Mouse (Mus musculus) liver, embryonic 13.5 days (tissue): Measurements from ENCODE around the gene Bicd2. TPM values are rescaled to one million over a fixed set of nuclear protein-coding genes. Genes with fewer than 3 reads are reported as not detected.
"Not testable (repeated sequence)": the region's sequence is repeated elsewhere in the genome, so short reads cannot be mapped to it uniquely, and the experiment has no call there.

Experiments
- ATAC-seq: fragments of 200-750 bp; cut with Nextera tagmentation; 2 replicates; pipeline ENCODE4 v1.8.0; 2017; ENCODE audit warnings: low read depth, mild to moderate bottlenecking, moderate number of reproducible peaks, moderate library complexity
- DNase-seq: peaks from one replicate; pipeline ENCODE4 v3.0.0; 2022
- H3K27ac ChIP-seq: fragments of 300-500 bp; sonication (generic); 2 replicates; pipeline ENCODE4 v1.5.1; 2015; ENCODE audit warnings: moderate library complexity, mild to moderate bottlenecking, inconsistent platforms
- H3K27me3 ChIP-seq: fragments of 300-500 bp; sonication (generic); 2 replicates; pipeline ENCODE4 v1.6.1; 2015; ENCODE audit warnings: mild to moderate bottlenecking, inconsistent platforms
- H3K36me3 ChIP-seq: fragments of 300-500 bp; sonication (generic); 2 replicates; pipeline ENCODE4 v1.6.1; 2015; ENCODE audit warnings: mild to moderate bottlenecking, inconsistent platforms
- H3K4me1 ChIP-seq: fragments of 300-500 bp; sonication (generic); replicated peaks from 2 replicates; pipeline ENCODE4 v1.6.1; 2015; ENCODE audit warnings: inconsistent platforms
- H3K4me2 ChIP-seq: fragments of 300-500 bp; sonication (generic); 2 replicates; pipeline ENCODE4 v1.6.1; 2015; ENCODE audit warnings: inconsistent platforms, mild to moderate bottlenecking, moderate library complexity
- H3K4me3 ChIP-seq: fragments of 300-500 bp; sonication (generic); replicated peaks from 2 replicates; pipeline ENCODE4 v1.5.1; 2015; ENCODE audit warnings: mild to moderate bottlenecking, inconsistent platforms
- H3K9ac ChIP-seq: fragments of 300-500 bp; sonication (generic); 2 replicates; pipeline ENCODE4 v1.6.1; 2015; ENCODE audit warnings: mild to moderate bottlenecking, inconsistent platforms
- H3K9me3 ChIP-seq: fragments of 300-500 bp; sonication (generic); replicated peaks from 2 replicates; pipeline ENCODE4 v1.6.1; 2016; ENCODE audit warnings: inconsistent platforms
- WGBS: fragments of 180-500 bp; shearing (Covaris S2); methylation state at CpG from one replicate; pipeline ENCODE4 v1.1.7; 2015; ENCODE audit not compliant: insufficient replicate concordance; 5-methylcytosine and 5-hydroxymethylcytosine counted together
- polyA plus RNA-seq: library from polyadenylated mRNA; unstranded; fragments of >200 nt; fragmentation: Nextera tagmentation; extraction: Ambion mirVana; gene quantifications from 2 replicates; pipeline ENCODE4 v1.2.1, GENCODE M21; 2015

Gene Bicd2
- polyA plus RNA-seq, 1 experiment from 2014 or later = 9.0 TPM

DNA sequence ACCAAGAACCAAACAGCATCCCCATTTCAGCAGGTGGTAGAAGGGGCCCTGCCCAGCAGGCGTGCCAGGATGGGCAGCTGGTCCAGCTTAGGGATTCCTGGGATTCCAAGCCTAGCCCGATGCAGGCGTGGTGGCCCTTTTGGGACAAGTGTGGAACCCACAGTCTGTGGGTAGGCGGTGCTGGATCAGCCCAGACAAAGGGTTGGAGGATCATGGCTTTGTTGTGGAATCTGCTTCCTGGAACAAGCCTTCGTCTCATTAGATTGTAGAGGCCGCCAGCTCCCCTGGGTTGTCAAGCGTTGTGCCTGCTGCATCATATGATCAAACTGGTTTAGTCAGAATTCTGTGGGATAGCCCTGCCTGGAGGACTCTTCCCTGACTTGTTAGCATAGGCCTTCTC is 21.0 kb downstream of the Bicd2 start:
- peaks cover 80% of the 10 kb centered on the region for H3K4me1 ChIP-seq
- H3K36me3 ChIP-seq = 0 out of 2 replicates have a peak, but pooled peaks cover 3% of the 10 kb centered on the region
- no peaks in the 10 kb centered on the region for H3K27me3 ChIP-seq
- no peak overlapping the region for H3K4me3 ChIP-seq
- H3K9ac ChIP-seq = no peak overlapping the region
- H3K9me3 ChIP-seq = no peaks in the 10 kb centered on the region
- no peak overlapping the region for H3K4me2 ChIP-seq
- DNase-seq (no peak), ATAC-seq (no peak)
- H3K27ac ChIP-seq = no peak overlapping the region
- 69% methylated on average over 7 of the region's 7 CpGs for whole genome bisulfite sequencing

GRCm38 (mm10) chr13:49362804-49363203 is 21.4 kb downstream of the Bicd2 start:
- 73% methylated on average over 2 of the region's 2 CpGs for WGBS
- H3K27ac ChIP-seq = no peak overlapping the region
- no peaks in the 10 kb centered on the region for H3K9me3 ChIP-seq
- H3K4me1 ChIP-seq = peaks cover 80% of the 10 kb centered on the region
- 0 out of 2 replicates have a peak, but pooled peaks cover 1% of the 10 kb centered on the region for H3K36me3 ChIP-seq
- H3K27me3 ChIP-seq = no peaks in the 10 kb centered on the region
- H3K4me2 ChIP-seq = no peak overlapping the region
- no peak overlapping the region for H3K9ac ChIP-seq
- H3K4me3 ChIP-seq = no peak overlapping the region
- DNase-seq (no peak), ATAC-seq (no peak)

- Histone ChIP-seq H3K9me3 (no peaks in the 10 kb centered on the region), H3K27ac (no peak overlapping the region), H3K4me1 (peaks cover 82% of the 10 kb centered on the region), H3K4me3 (no peak overlapping the region), H3K4me2 (no peak overlapping the region), H3K36me3 (peaks cover 7% of the 10 kb centered on the region), H3K27me3 (no peaks in the 10 kb centered on the region), H3K9ac (no peak overlapping the region)
- DNase-seq (no peak), ATAC-seq (no peak)
- 54% methylated on average over 2 of the region's 2 CpGs for WGBS
Observed at GRCm38 (mm10) chr13:49364716-49365115, 23.3 kb downstream of the Bicd2 start.

- Histone ChIP-seq H3K36me3 (peaks cover 12% of the 10 kb centered on the region), H3K4me3 (no peak overlapping the region), H3K4me1 (peaks cover 78% of the 10 kb centered on the region), H3K27me3 (no peaks in the 10 kb centered on the region), H3K9ac (no peak overlapping the region; the same call in 1 of the 2 replicates), H3K27ac (no peak overlapping the region), H3K9me3 (no peaks in the 10 kb centered on the region), H3K4me2 (no peak overlapping the region)
- 64% methylated on average over 4 of the region's 4 CpGs for WGBS
- no peak for DNase-seq
- no peak for ATAC-seq
Observed at GRCm38 (mm10) chr13:49367657-49368440, 26.5 kb downstream of the Bicd2 start.

- Histone ChIP-seq H3K9me3 (no peaks in the 10 kb centered on the region), H3K36me3 (peaks cover 12% of the 10 kb centered on the region), H3K27ac (no peak overlapping the region), H3K4me2 (no peak overlapping the region), H3K9ac (no peak overlapping the region), H3K4me1 (peaks cover 73% of the 10 kb centered on the region), H3K27me3 (no peaks in the 10 kb centered on the region), H3K4me3 (no peak overlapping the region)
- no peak for ATAC-seq
- 87% methylated on average over 10 of the region's 10 CpGs for WGBS
- DNase-seq = no peak
Observed at GRCm38 (mm10) chr13:49369404-49369803, 28.0 kb downstream of the Bicd2 start.

DNA sequence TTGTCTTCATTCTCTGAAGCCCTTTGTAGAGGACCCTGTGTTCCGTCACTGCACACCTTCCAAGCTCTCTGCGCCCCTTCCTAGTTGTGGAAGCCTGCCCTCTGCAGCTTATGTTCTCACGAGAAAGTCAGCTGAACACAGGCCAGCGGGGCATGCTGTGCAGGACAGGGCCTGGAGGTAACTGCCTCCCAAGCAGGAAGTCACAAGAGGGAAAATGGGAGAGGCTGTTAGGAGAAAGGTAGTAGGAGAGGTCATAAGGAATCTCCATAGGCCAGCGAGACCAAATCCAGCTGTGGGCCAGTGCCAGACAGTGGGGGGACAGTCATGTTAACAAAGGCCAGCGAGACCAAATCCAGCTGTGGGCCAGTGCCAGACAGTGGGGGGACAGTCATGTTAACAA is 28.8 kb downstream of the Bicd2 start:
- not testable (repeated sequence) for H3K9ac ChIP-seq, DNase-seq, H3K27me3 ChIP-seq, ATAC-seq, H3K4me2 ChIP-seq, H3K4me3 ChIP-seq, H3K9me3 ChIP-seq, H3K27ac ChIP-seq
- 76% methylated on average over 6 of the region's 6 CpGs for WGBS
- Histone ChIP-seq H3K4me1 (peaks cover 72% of the 10 kb centered on the region), H3K36me3 (peaks cover 15% of the 10 kb centered on the region)

DNA sequence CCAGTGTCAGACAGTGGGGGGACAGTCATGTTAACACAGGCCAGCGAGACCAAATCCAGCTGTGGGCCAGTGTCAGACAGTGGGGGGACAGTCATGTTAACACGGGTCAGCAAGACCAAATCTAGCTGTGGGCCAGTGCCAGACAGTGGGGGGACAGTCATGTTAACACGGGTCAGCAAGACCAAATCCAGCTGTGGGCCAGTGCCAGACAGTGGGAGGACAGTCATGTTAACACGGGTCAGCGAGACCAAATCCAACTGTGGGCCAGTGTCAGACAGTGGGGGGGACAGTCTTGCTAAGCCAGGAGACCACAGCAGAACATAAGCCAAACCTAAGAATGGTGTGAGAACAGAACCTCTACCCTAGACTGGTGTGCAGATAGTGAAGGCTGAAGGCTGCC is 29.5 kb downstream of the Bicd2 start:
- not testable (repeated sequence) for H3K4me3 ChIP-seq, H3K4me2 ChIP-seq, H3K9ac ChIP-seq, H3K27me3 ChIP-seq, H3K9me3 ChIP-seq, DNase-seq
- H3K36me3 ChIP-seq = peaks cover 19% of the 10 kb centered on the region
- WGBS = 59% methylated on average over 5 of the region's 5 CpGs
- peaks cover 69% of the 10 kb centered on the region for H3K4me1 ChIP-seq
- 0 out of 2 replicates have a peak, but pooled peaks have one; percentile 4 for ATAC-seq
- peak overlapping the region; percentile 59 for H3K27ac ChIP-seq

DNA sequence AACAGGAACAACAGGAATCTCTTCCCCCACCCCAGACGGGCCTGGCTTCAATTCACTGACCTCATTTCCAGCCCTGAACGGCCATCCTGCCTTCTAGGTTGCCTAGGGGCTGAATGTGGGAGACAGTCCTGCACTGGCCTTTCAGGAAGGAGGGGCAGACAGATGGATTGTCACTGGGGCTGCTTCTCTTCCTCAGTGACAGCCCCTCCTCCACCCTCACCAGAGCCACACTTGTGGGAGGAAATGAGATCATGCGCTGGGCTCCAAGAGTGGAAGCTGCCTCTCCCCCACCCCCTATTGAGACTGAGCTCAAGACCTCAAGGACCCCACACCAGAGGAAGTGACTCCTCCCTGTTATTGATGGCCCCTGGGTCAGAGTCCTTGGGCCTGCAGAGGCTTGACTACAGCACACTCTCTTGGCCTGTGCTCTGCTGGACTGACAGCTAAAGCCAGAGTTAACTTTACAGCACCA is 30.1 kb downstream of the Bicd2 start:
- ATAC-seq (peak; percentile 71), DNase-seq (no peak)
- Histone ChIP-seq H3K4me1 (peaks cover 67% of the 10 kb centered on the region), H3K9ac (no peak overlapping the region), H3K27ac (peak overlapping the region; percentile 67), H3K27me3 (no peaks in the 10 kb centered on the region), H3K9me3 (no peaks in the 10 kb centered on the region), H3K4me2 (no peak overlapping the region), H3K36me3 (peaks cover 24% of the 10 kb centered on the region), H3K4me3 (no peak overlapping the region)
- WGBS = 35% methylated on average over 3 of the region's 3 CpGs

DNA sequence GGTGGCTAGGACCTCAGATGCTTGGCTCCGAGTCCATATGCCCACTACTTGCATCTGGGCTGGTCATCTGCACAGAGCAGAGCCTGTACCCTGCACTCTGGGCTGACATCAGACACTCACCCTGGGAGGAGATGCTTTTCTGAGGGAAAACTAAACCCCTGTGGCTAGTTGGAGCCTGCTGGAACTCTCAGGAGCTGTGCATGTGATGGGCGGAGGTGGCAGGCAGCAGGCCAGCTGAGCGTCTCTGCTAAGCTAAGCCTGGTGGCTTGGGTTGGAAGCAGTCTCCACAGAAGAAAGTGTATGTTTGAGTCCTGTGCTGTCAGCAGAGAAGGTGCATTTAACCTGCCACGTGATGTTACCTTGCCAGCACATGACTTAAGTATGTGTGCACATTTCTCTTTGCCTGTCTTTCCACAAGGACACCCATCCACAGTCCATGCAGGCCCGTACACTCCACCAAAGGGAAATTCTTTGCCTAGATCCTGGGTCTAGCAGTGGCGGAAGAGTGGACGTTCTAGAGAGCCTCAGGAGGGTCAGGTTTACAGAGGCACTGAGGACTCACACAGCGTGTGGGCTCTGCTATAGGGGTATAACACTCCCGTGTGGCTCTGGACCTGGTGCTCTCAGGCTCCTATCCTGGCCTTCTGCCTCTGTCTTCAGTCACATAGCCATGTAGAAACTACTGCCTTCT is 31.1 kb downstream of the Bicd2 start:
- DNase-seq = no peak
- no peak overlapping the region for H3K4me2 ChIP-seq
- no peak for ATAC-seq
- WGBS = 74% methylated on average over 9 of the region's 9 CpGs
- H3K4me1 ChIP-seq = peaks cover 60% of the 10 kb centered on the region
- no peaks in the 10 kb centered on the region for H3K27me3 ChIP-seq
- H3K36me3 ChIP-seq = peaks cover 35% of the 10 kb centered on the region
- H3K9ac ChIP-seq = no peak overlapping the region
- H3K27ac ChIP-seq = 0 out of 2 replicates have a peak overlapping the region, but pooled peaks have one; percentile 67
- no peak overlapping the region for H3K4me3 ChIP-seq
- H3K9me3 ChIP-seq = no peaks in the 10 kb centered on the region

- Histone ChIP-seq H3K4me3 (no peak overlapping the region), H3K4me2 (no peak overlapping the region), H3K9me3 (no peaks in the 10 kb centered on the region), H3K4me1 (peaks cover 43% of the 10 kb centered on the region), H3K9ac (no peak overlapping the region; the same call in 1 of the 2 replicates), H3K27ac (no peak overlapping the region), H3K36me3 (peaks cover 50% of the 10 kb centered on the region), H3K27me3 (no peaks in the 10 kb centered on the region)
- DNase-seq = no peak
- ATAC-seq = no peak
- WGBS = 68% methylated on average over 6 of the region's 6 CpGs
Observed at GRCm38 (mm10) chr13:49374304-49374703, 32.9 kb downstream of the Bicd2 start.

GRCm38 (mm10) chr13:49374730-49375129 is 33.3 kb downstream of the Bicd2 start:
- Histone ChIP-seq H3K4me2 (no peak overlapping the region), H3K4me3 (no peak overlapping the region), H3K4me1 (peaks cover 41% of the 10 kb centered on the region), H3K36me3 (peaks cover 50% of the 10 kb centered on the region), H3K9me3 (no peaks in the 10 kb centered on the region), H3K9ac (no peak overlapping the region; the same call in 1 of the 2 replicates), H3K27ac (no peak overlapping the region), H3K27me3 (no peaks in the 10 kb centered on the region)
- WGBS = 71% methylated on average over 6 of the region's 6 CpGs
- ATAC-seq (no peak), DNase-seq (no peak)
